Mouse (Mus musculus): ENCODE results near the gene Tent4a. TPM values are rescaled to one million over a fixed set of nuclear protein-coding genes. Genes with fewer than 3 reads are reported as not detected.

Gene Tent4a
- total and polyA plus RNA-seq, 3 experiments: 3.6 to 8.8 (median 5.7) TPM

DNA sequence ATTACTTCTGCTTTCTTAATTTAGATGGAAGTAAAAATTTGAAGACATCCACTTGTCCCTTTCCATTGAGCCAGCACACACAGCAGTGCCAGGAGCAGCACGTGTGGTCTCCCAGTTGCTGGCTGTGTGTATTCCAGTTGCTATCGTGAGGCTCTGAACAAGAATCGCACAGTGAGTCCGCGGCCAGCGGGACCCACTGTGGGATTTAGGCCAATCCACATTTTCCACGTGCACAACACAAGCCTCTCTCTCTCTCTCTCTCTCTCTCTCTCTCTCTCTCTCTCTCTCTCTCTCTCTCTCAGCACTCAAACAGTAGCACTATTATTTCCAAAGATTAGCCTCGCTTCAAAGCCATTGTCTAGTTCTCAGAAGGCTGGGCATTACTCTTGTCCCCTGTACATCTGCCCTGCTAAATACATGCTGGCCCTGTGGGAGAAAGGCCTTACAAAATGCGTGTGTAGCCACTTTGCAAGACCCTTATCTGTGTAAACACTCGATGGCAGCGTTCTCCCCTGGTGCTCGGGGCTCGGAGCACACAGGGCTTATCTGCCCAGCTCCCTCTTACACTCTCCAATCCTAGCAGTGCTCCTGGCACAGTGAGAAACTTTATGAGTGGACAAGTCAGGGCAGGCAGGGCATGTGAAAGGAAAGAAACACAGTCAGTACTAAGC lies 25.0 kb upstream of the Tent4a start:
- no peak overlapping the region for H3K9ac ChIP-seq (ENCODE audit: insufficient read depth, low read depth)
- H3K79me2 ChIP-seq (replicated peaks; ENCODE audit: control insufficient read depth, extremely low read depth, insufficient read depth, poor library complexity, severe bottlenecking): no peaks in the 10 kb centered on the region
- dilution Hi-C loops (cut with MboI; ENCODE audit: extremely low pct_ligation_motif_present, extremely low pct_unique_long_range_greater_than_20kb, low sequenced_read_pairs) (no loop called here), in situ Hi-C loops (cut with MboI; ENCODE audit: low pct_ligation_motif_present, low pct_unique_long_range_greater_than_20kb, low sequenced_read_pairs) (no loop called here)
- DNase-seq (ENCODE audit: extremely low read depth): no peak
- peaks cover 3% of the 10 kb centered on the region for H3K27me3 ChIP-seq (replicated peaks)
- no peak overlapping the region for H3K4me2 ChIP-seq (ENCODE audit: insufficient read depth, low read depth, poor library complexity, severe bottlenecking)
- no peaks in the 10 kb centered on the region for H3K36me3 ChIP-seq (replicated peaks in 1 of 2; ENCODE audit: control insufficient read depth in 1 of 2, insufficient read depth in 1 of 2, low read length in 1 of 2)
- no peak overlapping the region for H3K27ac ChIP-seq (ENCODE audit: insufficient read depth, low read depth)
- no peak for TF ChIP-seq MAZ (IDR thresholded peaks at IDR 0.05; ENCODE audit: low read depth, low read length)
- no peak for TF ChIP-seq BHLHE40 (IDR thresholded peaks at IDR 0.05; ENCODE audit: low read depth, low read length)
- no peak for TF ChIP-seq PAX5 (IDR thresholded peaks at IDR 0.05; ENCODE audit: low read length)
- no peak for TF ChIP-seq TCF12 (IDR thresholded peaks at IDR 0.05; ENCODE audit: low read depth, low read length)
- no peak for TF ChIP-seq UBTF (IDR thresholded peaks at IDR 0.05; ENCODE audit: low read depth, low read length)
- no peak for TF ChIP-seq ZKSCAN1 (IDR thresholded peaks at IDR 0.05; ENCODE audit: borderline replicate concordance, low read depth, low read length)
- no peak for TF ChIP-seq JUN (IDR thresholded peaks at IDR 0.05; ENCODE audit: insufficient read depth, low read depth, low read length)
- TF ChIP-seq E2F4 (IDR thresholded peaks at IDR 0.05; ENCODE audit: insufficient replicate concordance, low read depth, low read length): no peak
- no peak overlapping the region for H3K4me3 ChIP-seq (replicated peaks in 1 of 3; ENCODE audit: low read depth in 2 of 3, low read length in 2 of 3, poor library complexity in 1 of 3)
- H3K9me3 ChIP-seq (replicated peaks; ENCODE audit: low read length): no peaks in the 10 kb centered on the region
- no peaks in the 10 kb centered on the region; a peak in 1 of 4 replicates for H3K4me1 ChIP-seq (ENCODE audit: control insufficient read depth in 1 of 2, insufficient read depth in 2 of 2)

DNA sequence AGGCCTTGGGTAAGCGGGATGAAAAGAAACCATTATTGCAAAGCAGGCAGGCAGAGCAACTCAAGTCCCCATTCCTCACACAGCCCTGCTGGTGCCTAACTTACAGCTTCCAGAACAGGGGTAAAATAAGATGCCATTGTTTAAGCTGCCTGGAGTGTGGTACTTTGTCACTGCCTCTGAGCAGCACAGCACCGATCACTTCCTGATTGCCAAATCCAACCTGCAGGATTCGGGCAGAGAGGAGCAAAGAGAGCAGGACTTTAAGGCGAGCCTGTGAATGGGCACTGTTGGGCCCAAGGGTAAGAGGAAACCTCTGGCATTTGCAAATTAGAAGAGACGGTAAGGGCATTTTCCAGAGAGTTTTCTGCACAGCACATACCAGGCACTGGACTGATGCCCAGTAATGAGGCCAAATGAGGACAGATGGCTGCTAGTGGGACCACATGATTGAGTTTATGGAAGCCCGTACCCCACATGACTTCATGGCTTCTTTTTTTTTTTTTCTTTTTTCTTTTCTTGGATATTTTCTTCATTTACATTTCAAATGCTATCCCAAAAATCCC lies 23.8 kb upstream of the Tent4a start:
- Histone ChIP-seq H3K9me3 (replicated peaks; ENCODE audit: low read length) (no peaks in the 10 kb centered on the region), H3K9ac (ENCODE audit: insufficient read depth, low read depth) (no peak overlapping the region), H3K4me3 (replicated peaks in 1 of 3; ENCODE audit: low read depth in 2 of 3, low read length in 2 of 3, poor library complexity in 1 of 3) (no peak overlapping the region), H3K79me2 (replicated peaks; ENCODE audit: control insufficient read depth, extremely low read depth, insufficient read depth, poor library complexity, severe bottlenecking) (no peaks in the 10 kb centered on the region), H3K36me3 (replicated peaks in 1 of 2; ENCODE audit: control insufficient read depth in 1 of 2, insufficient read depth in 1 of 2, low read length in 1 of 2) (no peaks in the 10 kb centered on the region), H3K4me2 (ENCODE audit: insufficient read depth, low read depth, poor library complexity, severe bottlenecking) (no peak overlapping the region), H3K27ac (ENCODE audit: insufficient read depth, low read depth) (no peak overlapping the region), H3K4me1 (ENCODE audit: control insufficient read depth in 1 of 2, insufficient read depth in 2 of 2) (no peaks in the 10 kb centered on the region; a peak in 1 of 4 replicates), H3K27me3 (replicated peaks) (peaks cover 3% of the 10 kb centered on the region)
- TF ChIP-seq ZNF384 (IDR thresholded peaks at IDR 0.05; ENCODE audit: low read depth, low read length) (no peak), MYC (IDR thresholded peaks at IDR 0.05; ENCODE audit: low read depth, low read length) (no peak), KAT2A (IDR thresholded peaks at IDR 0.05; ENCODE audit: insufficient replicate concordance, low read length) (no peak), JUND (conservative IDR thresholded peaks at IDR 0.05; ENCODE audit: low read depth, low read length) (no peak), TBP (conservative IDR thresholded peaks at IDR 0.05; ENCODE audit: low read depth, low read length) (no peak), RAD21 (IDR thresholded peaks at IDR 0.05; ENCODE audit: low read depth, low read length) (no peak), HCFC1 (IDR thresholded peaks at IDR 0.05; ENCODE audit: low read depth, low read length) (no peak), CHD2 (IDR thresholded peaks at IDR 0.05; ENCODE audit: low read length) (no peak), ZKSCAN1 (IDR thresholded peaks at IDR 0.05; ENCODE audit: borderline replicate concordance, low read depth, low read length) (no peak), ZMIZ1 (IDR thresholded peaks at IDR 0.05; ENCODE audit: low read depth, low read length) (no peak), EP300 (IDR thresholded peaks at IDR 0.05; ENCODE audit: low read length) (no peak)
- in situ Hi-C loops (cut with MboI; ENCODE audit: low pct_ligation_motif_present, low pct_unique_long_range_greater_than_20kb, low sequenced_read_pairs) (no loop called here), dilution Hi-C loops (cut with MboI; ENCODE audit: extremely low pct_ligation_motif_present, extremely low pct_unique_long_range_greater_than_20kb, low sequenced_read_pairs) (no loop called here)
- DNase-seq (ENCODE audit: extremely low read depth): no peak

All from CH12.LX (cell line).